Mouse (Mus musculus) cerebellum, adult 18-20 months (tissue): Measurements from ENCODE around the gene Fmr1.
"Not testable (repeated sequence)": the region's sequence is repeated elsewhere in the genome, so short reads cannot be mapped to it uniquely, and the experiment has no call there.

ENCODE experiments used
- DNase-seq, 2 experiments: peaks; one replicate each; pipeline ENCODE4 v3.0.0; 2021

Fmr1 gene

DNA sequence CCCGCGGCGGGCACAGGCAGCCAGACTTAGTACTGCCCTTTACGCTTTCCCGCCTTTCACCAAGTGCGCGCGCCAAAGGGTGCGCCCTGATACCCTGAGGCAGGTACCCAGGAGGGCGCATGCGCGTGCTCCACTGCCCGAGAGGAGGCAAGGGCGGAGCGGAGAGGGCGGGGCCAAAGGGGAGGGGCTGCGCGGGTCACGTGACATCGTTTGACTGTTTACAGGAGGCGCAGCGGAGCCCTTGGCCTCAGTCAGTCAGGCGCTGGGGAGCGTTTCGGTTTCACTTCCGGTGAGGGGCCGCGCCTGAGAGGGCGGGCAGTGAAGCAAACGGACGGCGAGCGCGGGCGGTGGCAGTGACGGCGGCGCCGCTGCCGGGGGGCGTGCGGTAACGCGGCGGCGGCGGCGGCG, at the start of gene Fmr1:
Gene Fmr1 (plus strand): TSS at position 209 of the 408 bp plus-strand sequence.
- peak; percentile 96 to 97 for DNase-seq

DNA sequence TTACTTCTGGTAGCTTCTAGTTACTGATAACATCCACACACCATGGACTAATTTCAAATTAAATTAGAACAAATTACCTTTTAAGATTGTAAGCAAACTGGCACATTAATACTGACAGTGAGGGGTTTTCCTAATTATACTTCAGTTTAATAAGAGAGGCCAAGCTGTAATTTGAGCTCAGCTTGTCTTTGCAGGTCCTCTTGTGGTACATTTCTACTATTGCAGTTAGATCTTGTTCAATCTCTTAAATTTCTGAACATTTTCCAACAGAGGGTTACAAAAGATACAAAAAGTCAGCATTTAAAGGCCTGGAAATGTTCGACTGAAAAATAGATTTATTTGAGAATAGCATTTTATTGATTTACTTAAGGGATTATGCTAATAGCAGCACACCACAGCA, 36.7 kb upstream of the Fmr1 start:
- no peak for DNase-seq

DNA sequence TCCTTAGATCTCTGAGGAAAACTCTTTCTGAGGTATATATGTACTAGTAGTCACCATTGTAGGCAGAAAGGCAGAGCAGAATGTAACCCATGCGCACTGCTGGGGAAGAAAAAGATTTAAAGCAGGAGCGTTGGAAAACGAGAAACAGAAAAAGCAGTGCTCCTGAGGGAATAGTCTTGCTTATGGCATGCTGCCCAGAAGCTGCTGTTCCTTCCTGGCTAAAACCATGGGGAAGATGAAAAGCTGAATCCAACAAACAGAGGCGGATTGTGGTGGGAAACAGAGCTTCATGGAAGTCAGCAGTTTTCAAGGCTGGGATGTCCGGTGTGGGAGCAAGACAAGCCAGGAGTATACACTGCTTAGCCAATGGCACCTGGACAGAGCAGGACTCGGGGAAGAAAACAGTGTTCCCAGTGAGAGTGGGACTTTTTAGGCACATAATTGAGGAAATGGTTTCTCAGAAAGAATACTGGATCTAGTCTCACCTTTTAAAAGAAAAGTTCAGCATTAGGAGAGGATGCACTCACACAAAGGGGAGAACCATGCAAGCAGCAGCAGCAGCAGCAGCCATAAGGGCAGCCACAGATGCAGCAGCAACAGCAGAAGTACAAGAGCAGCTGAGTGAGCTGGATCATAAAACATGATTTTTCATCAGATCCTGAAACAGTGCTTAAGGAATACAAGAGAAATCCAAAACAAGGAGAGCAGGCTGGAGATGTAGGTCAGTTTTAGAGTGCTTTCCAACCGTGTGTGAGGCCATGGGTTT, 33.0 kb upstream of the Fmr1 start:
- no peak for DNase-seq

DNA sequence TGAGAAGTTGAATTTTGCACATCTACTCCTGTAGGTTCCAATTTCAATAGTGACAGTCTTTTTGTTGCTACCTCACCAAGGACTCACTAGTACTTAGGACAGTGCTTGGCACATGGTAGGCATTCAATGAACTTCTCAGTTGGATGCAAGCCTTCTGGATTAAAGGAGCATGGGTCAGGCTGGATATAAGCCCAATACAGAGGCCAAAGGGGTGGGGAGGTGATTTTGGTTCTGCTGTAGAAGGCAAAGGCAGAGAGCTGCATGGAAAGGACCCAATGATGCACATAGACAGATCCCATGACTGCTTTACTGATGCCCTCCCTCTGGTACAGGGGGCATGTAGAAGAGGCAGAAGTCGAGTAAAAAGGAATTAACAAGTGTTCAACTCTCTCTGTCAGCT, 833 bp upstream of the Fmr1 start:
- peak in 1 of 2 experiments; percentile 8 for DNase-seq

DNA sequence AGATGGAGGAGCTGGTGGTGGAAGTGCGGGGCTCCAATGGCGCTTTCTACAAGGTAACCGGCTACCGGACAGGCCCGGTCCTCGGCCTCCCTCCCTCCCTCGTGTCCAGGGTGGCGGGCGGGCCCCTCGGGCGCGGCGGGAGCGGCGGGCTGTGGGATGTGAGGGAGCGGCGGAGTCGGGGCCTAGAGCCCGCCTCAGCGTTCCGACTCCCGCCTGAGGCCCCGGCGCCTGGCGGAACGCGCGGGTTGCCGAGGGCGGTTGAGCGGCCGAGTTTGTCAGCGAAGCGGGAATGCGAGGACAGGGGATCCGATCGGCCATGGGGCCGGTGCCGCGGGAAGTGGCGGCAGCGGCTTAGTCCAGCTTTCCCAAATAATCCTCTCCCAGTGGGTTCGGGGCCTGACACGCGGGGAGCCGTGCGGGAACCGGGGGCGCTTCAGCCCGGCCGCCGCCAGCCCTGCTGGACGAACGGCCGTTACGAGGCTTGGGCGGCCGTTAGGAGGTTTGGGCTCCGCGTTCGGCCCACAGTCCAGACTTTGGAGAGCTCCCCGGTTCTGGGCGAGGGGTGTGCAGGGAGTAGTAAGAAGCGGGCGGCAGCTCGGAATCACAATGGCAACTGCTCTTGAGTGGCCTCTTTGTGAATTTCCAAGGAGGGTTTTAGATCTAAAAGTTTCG, 610 bp downstream of the Fmr1 start:
- peak in 1 of 2 experiments; percentile 31 for DNase-seq

DNA sequence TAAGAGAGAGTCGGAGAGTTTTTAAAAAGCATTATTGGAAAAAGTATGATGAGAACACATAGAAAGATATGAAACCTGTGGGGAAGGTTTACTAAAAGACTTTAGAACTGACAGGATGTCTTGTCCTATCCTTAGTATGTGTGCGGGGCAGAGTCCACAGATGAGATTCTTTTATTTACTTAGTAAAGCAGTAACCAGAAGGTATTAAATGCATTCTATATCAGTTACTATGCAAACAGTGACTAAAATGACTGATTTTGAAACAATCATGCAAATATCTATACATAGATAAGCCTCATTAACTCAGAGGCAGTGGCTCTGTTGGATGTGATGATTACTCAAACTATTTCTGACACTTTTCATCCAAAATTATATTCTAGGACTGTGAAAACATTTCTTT, 6.4 kb downstream of the Fmr1 start:
- no peak for DNase-seq

DNA sequence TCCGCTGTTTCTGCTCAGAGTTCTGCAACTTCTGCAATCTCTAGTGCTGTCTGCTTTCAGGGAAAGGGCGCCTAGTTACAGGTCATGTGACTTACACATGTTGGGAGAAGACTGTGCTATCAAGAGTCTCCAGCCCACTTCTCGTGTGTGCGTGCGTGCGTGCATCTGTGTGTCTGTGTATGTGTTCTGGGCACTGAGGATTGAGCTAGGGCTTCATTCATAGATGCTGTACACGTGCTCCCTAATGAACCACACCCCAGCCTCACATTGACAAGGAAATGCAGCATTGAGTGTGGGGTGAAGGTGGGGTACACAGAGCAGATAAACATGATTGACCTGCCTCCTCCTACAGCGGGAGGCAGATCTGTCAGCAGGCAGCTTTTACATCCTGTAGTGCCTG, 13.6 kb downstream of the Fmr1 start:
- not testable (repeated sequence) for DNase-seq

DNA sequence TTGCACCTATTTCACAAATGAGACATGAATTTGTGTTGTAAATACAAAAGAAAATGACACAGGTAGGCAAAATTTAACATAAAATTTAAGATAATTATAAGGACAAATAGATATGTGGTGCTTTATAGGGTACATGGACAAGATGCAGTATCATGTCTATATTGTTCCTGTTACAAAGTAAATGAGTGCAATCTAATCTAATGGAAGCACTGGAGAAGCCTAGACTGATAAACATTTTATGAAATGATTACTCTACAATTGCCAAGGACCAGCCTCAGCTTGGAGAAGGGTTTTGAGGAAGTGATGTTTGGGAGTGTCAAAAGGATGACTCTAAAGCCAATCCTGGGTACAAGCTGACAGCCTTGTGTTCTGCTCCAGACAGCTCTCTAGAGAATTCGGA, 58.6 kb downstream of the Fmr1 start:
- DNase-seq, result no peak

DNA sequence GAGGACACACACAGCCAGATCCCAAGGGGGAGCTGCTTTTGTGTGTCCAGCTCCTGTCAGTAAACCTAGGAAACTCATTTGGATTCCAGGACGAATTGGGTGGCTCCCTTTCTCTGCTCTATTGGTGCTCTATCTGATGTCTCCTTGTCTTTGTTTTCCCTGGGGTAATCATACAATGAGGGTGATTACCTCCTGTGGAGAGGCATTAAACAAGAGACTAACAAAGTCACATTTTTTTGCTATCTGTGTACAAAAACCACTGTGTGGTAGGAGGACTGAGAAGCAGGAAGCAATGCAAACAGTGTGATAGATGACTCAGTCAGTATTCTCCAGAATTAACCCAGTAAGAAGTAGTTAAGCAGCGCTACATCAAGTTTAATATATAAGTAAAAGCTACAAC, 61.7 kb downstream of the Fmr1 start:
- DNase-seq, result no peak

DNA sequence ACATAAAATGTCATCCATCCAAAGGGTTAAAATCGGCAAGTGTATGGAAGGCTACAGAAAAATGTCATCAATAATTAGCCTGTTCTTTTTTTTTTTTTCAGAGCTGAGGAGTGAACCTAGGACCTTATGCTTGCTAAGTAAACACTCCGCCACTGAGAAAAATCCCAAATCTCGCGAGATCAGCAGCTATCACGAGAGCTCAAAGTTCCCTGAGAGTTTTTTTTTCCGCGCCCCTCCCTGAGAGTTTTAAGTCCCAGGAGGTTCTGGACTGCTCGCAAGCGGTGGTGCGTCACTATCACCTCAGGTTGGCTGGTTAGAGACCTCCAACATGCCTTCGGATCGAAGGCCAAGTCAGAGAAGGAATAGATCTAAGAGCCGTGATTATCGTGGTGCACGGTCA, 83.3 kb downstream of the Fmr1 start, which contains the start of gene Fmr1nb:
Gene Fmr1nb (plus strand): TSS at position 234 of the 400 bp plus-strand sequence.
- DNase-seq, result no peak
